Mouse (Mus musculus) liver, postnatal 0 days (tissue): ENCODE data around the gene Lifr.

Experiments
- CTCF ChIP-seq: sonication (generic); IDR thresholded peaks from 2 replicates; pipeline ENCODE4 v1.5.1; 2016; ENCODE audit warnings: antibody characterized with exemption, low read depth
- EP300 ChIP-seq: IDR thresholded peaks from 2 replicates; pipeline ENCODE4 v1.6.1; 2016; ENCODE audit warnings: antibody characterized with exemption, low read depth, mild to moderate bottlenecking

GRCm38 (mm10) chr15:7143689-7144170, 53.3 kb downstream of the Lifr start:
- no peak for TF ChIP-seq CTCF
- TF ChIP-seq EP300 = no peak
